Mouse (Mus musculus): ENCODE measurements around the gene Serpina16. TPM values are rescaled to one million over a fixed set of nuclear protein-coding genes. Genes with fewer than 3 reads are reported as not detected.

Gene Serpina16
- polyA plus RNA-seq, 1 experiment from 2014 or later = not detected

DNA sequence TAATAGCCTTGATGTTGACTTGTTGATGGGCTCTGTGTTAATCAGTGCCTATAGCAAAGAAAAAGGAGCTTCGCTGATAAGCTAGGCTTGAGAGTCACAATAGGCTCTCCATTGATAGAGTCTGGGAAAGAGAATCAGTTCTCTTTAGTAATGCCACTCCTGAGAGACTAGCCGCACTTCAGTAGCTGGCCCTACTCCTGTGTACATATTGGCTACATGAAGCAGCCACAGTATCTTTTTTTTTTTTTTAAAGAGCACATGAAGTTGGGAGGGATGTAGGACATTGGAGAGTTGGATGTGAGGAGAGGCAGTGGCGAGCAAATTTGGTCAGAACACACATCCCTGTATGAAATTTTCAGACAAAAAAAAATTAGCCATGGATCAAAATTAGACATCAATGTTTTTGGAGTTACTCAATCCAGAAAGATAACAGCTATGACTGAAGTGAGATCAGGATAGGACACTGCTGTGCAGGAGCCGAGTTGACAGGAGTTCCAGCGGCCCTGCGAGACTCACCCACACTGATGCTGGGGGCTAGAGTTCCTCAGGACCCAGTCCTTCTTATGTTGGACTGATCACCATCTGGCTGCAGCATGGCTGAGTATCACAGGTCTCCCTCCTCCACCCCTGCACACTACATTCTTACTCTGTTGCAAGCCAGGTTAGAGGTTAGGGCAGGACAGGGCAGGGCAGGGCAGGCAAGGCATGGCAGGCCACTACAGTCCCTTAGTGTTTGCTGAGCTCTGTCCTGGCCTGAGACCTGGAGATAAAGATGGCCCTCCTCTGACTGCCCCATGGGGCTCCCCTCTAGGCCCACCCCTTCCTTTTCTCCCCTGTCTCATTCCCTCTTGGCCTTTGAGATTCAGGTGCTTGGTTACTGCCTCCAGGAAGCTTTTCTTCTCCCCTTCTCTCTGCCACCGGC, 20.6 kb downstream of the Serpina16 start:
- Histone ChIP-seq H3K36me3 (no peaks in the 10 kb centered on the region), H3K27me3 (no peaks in the 10 kb centered on the region), H3K4me2 (no peak overlapping the region), H3K9ac (no peak overlapping the region), H3K27ac (replicated peaks) (no peak overlapping the region), H3K4me3 (no peak overlapping the region), H3K9me3 (no peaks in the 10 kb centered on the region), H3K4me1 (replicated peaks) (no peaks in the 10 kb centered on the region)
- 87% methylated on average over 7 of the region's 7 CpGs for WGBS
- ATAC-seq (ENCODE audit: low FRiP score, low read depth) = no peak

DNA sequence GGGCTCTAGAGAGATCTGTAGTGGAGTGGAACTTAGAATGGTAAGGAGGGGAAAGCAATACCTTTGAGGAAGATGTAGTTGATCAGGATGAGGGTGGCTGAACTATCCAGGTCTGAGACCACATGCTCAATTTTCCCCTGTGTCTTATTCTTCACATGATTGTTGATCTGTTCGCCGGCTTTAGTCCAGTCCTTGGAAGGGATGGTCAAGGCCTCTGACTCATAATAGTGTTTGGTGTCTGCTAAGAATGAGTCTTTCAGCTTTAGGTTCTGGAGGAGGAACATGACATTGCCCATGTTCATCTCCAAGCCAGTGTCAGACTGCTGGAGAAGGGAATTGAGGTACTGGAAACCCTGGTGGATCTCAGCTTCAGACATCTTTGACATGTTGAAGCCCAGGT, 22.1 kb downstream of the Serpina16 start:
- Histone ChIP-seq H3K9ac (no peak overlapping the region), H3K4me2 (no peak overlapping the region), H3K4me1 (replicated peaks) (no peaks in the 10 kb centered on the region), H3K4me3 (no peak overlapping the region), H3K27ac (replicated peaks) (no peak overlapping the region), H3K27me3 (no peaks in the 10 kb centered on the region), H3K36me3 (no peaks in the 10 kb centered on the region), H3K9me3 (no peaks in the 10 kb centered on the region)
- 91% methylated on average over 2 of the region's 2 CpGs for WGBS
- no peak for ATAC-seq (ENCODE audit: low FRiP score, low read depth)

DNA sequence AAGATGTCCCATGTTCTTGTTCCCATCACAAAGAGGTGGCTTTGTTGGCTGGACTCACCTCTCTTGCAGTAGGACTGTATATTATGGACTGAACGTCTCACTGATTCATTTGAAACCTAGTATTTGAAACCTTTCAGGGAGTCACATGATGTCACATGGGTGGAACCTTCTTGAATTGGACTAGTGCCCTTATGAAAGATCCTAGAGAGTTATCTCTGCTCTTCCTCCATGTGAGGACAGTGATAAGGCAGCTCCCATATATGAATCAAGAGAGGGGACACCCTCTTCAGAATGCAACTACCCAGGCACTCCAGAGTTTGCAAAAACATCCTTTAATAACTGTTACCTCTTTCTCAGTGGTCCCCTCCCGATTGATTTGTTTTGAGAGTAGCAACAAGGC, 29.6 kb downstream of the Serpina16 start:
- H3K9me3 ChIP-seq = no peaks in the 10 kb centered on the region
- no peak overlapping the region for H3K9ac ChIP-seq
- no peaks in the 10 kb centered on the region for H3K27me3 ChIP-seq
- no peaks in the 10 kb centered on the region for H3K36me3 ChIP-seq
- WGBS = 78% methylated on average over 2 of the region's 2 CpGs
- ATAC-seq (ENCODE audit: low FRiP score, low read depth) = no peak
- H3K4me3 ChIP-seq = no peak overlapping the region
- no peaks in the 10 kb centered on the region for H3K4me1 ChIP-seq (replicated peaks)
- H3K4me2 ChIP-seq = no peak overlapping the region
- H3K27ac ChIP-seq (replicated peaks) = no peak overlapping the region

DNA sequence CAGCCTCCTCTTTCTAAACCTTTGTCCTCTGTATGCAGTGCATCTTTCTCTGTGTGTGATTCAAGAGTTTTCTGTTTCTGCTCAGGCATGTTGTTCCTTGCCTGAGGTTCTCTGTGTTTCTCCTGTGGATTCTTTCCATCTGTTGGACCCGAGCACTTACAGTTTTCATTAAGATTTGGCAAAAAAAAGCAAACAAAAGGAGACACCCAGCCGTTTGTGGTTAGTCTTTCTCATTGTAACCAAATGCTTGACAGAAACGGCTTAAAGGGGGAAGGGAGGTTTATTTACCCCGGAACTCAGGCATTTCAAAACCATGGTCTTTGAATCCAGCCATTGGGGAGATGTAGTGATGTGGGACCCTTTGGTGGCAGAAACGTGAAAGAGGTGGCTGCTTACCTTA, 31.3 kb downstream of the Serpina16 start:
- 50% methylated on average over 5 of the region's 5 CpGs for WGBS
- Histone ChIP-seq H3K9me3 (no peaks in the 10 kb centered on the region), H3K36me3 (no peaks in the 10 kb centered on the region), H3K4me3 (no peak overlapping the region), H3K4me1 (replicated peaks) (no peaks in the 10 kb centered on the region), H3K4me2 (no peak overlapping the region), H3K27me3 (no peaks in the 10 kb centered on the region), H3K9ac (no peak overlapping the region), H3K27ac (replicated peaks) (no peak overlapping the region)
- ATAC-seq (ENCODE audit: low FRiP score, low read depth) = no peak

DNA sequence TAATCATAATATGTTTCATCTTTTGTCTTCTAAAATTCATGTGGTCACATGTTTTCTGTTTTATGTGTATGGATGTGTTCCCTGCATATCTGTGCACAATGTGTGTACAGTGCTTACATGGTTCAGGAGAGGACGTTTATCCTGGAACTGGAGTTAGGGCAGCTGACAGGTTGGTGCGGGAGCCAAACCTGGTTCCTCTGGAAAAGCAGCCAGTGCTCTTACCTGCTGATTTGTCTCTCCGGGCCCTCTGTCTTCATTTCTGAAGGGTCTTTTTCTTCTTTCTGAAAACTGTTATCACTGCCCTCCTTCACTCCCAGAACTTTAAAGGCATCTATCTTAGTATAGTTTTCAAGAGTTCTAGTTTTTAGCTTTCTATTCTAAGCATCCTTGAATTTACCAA, 32.1 kb downstream of the Serpina16 start:
- Histone ChIP-seq H3K4me3 (no peak overlapping the region), H3K36me3 (no peaks in the 10 kb centered on the region), H3K27ac (replicated peaks) (no peak overlapping the region), H3K9ac (no peak overlapping the region), H3K27me3 (no peaks in the 10 kb centered on the region), H3K4me1 (replicated peaks) (no peaks in the 10 kb centered on the region), H3K4me2 (no peak overlapping the region), H3K9me3 (no peaks in the 10 kb centered on the region)
- 86% methylated on average over 3 of the region's 3 CpGs for WGBS
- ATAC-seq (ENCODE audit: low FRiP score, low read depth) = no peak

DNA sequence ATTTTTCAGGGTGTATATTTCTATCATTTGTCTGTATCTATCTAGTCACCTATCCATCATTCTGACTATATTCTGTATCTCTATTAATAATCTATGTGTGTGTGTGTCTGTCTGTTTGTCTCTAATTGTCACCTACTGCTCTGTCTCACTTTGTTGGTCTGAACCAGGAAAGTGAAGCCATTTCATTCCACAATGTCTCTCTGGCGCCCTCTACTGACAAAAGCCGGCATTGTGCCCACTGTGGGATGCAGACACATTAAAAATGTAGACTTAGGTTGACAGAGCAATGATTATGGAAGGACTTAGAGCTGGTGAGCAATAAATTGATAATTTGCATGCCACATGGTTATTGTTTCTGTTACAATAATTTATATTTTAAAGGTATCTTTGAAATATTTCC, 32.6 kb downstream of the Serpina16 start:
- no peak overlapping the region for H3K4me3 ChIP-seq
- no peak overlapping the region for H3K27ac ChIP-seq (replicated peaks)
- H3K9me3 ChIP-seq = no peaks in the 10 kb centered on the region
- WGBS = 0% methylated on average over 2 of the region's 2 CpGs
- no peaks in the 10 kb centered on the region for H3K36me3 ChIP-seq
- H3K4me2 ChIP-seq = no peak overlapping the region
- peak; percentile 66; the same call in 1 of the 2 replicates for ATAC-seq (ENCODE audit: low FRiP score, low read depth)
- H3K27me3 ChIP-seq = no peaks in the 10 kb centered on the region
- H3K4me1 ChIP-seq (replicated peaks) = no peaks in the 10 kb centered on the region
- no peak overlapping the region for H3K9ac ChIP-seq

DNA sequence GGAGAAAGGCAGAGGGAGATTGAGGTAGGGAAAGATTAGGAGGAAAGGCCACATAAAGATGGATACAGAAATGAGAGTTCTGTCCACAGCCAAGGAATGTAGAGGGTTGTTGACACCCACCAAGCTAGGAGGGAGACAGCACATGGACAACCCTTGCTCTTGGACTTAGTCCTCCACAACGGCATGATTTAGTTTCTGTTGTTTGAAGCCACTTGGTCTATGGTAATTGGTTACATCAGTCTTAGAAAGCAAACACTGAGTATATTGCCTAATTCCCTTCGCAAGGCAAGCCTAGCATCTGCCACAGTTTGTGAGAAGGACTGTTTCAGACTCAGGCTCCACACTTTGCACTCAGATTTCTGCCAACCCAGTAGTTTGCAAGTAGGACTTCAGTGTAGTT, 40.1 kb downstream of the Serpina16 start:
- H3K36me3 ChIP-seq = no peaks in the 10 kb centered on the region
- H3K9me3 ChIP-seq = no peaks in the 10 kb centered on the region
- H3K4me1 ChIP-seq (replicated peaks) = no peaks in the 10 kb centered on the region
- no peak overlapping the region for H3K4me3 ChIP-seq
- H3K27ac ChIP-seq (replicated peaks) = no peak overlapping the region
- ATAC-seq (ENCODE audit: low FRiP score, low read depth) = no peak
- 91% methylated on average over 2 of the region's 2 CpGs for WGBS
- H3K9ac ChIP-seq = no peak overlapping the region
- no peak overlapping the region for H3K4me2 ChIP-seq
- no peaks in the 10 kb centered on the region for H3K27me3 ChIP-seq

DNA sequence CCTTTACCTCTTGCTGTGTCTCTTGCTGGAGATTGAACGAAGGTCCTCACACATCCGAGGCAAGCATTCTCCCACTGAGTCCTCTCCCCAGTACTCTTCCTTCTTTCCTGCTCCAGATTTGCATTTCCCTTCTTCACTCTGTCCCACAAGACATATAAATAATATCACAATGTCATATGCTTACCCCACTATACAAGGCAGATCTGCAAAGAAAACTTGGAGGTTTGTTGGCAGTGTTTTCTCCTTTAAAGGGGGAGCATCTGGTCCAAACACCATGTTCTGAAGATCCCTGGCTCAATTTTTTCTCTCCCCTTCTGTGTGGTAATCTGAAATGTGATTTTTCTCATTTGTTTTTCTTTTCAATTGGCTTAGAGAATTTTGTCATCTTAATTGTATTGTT, 41.5 kb downstream of the Serpina16 start:
- no peak for ATAC-seq (ENCODE audit: low FRiP score, low read depth)
- H3K36me3 ChIP-seq = no peaks in the 10 kb centered on the region
- no peaks in the 10 kb centered on the region for H3K9me3 ChIP-seq
- H3K9ac ChIP-seq = no peak overlapping the region
- H3K4me2 ChIP-seq = no peak overlapping the region
- whole genome bisulfite sequencing = 77% methylated on average over 2 of the region's 2 CpGs
- H3K27ac ChIP-seq (replicated peaks) = no peak overlapping the region
- no peaks in the 10 kb centered on the region for H3K4me1 ChIP-seq (replicated peaks)
- no peak overlapping the region for H3K4me3 ChIP-seq
- H3K27me3 ChIP-seq = no peaks in the 10 kb centered on the region

DNA sequence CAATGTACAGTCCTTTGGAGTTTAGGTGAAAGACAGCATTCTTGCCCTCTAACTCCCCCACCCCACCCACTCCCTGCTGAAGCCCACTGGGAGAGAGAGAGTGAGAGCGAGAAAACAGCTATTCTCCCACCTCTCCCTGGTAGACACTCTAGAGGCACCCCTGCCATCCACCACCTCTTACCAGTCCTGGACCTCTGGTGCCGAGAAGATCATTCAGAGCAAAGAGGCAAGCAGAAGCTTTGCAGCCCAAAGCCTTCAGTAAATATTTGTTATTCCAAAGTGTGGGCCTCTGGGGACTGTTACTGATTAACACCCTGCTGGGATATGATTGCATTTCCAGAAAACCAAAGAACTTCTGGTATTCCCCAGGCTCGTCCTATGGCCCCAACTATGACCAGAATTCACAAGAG, 44.7 kb downstream of the Serpina16 start, which contains the start of gene Serpina10:
Gene Serpina10, minus strand, starts transcription at position 242 of the 410 bp plus-strand sequence.
- no peaks in the 10 kb centered on the region for H3K4me1 ChIP-seq (replicated peaks)
- no peaks in the 10 kb centered on the region for H3K9me3 ChIP-seq
- H3K27me3 ChIP-seq = no peaks in the 10 kb centered on the region
- ATAC-seq (ENCODE audit: low FRiP score, low read depth) = no peak
- no peaks in the 10 kb centered on the region for H3K36me3 ChIP-seq
- WGBS = 72% methylated on average over 3 of the region's 3 CpGs
- H3K4me3 ChIP-seq = no peak within 1 kb of the TSS
- no peak within 1 kb of the TSS for H3K27ac ChIP-seq (replicated peaks)
- H3K4me2 ChIP-seq = no peak within 1 kb of the TSS
- no peak within 1 kb of the TSS for H3K9ac ChIP-seq

Other genes with a start within 250 kb of the Serpina16 start
- 14.4 and 18.4 TPM in 2 replicates for gene Ifi27, start 241.9 kb downstream of the Serpina16 start, polyA plus RNA-seq (2015; fragmentation: Nextera tagmentation; extraction: Ambion mirVana)
- 5.6 and 13.0 TPM in 2 replicates for gene Ifi27l2a, start 232.5 kb downstream of the Serpina16 start, polyA plus RNA-seq (2015; fragmentation: Nextera tagmentation; extraction: Ambion mirVana)
- gene Ifi27l2b, start 218.9 kb downstream of the Serpina16 start, polyA plus RNA-seq (2015; fragmentation: Nextera tagmentation; extraction: Ambion mirVana) = not detected in 2 replicates
- 2.8 and 2.9 TPM in 2 replicates for gene Ppp4r4, start 143.9 kb downstream of the Serpina16 start, polyA plus RNA-seq (2015; fragmentation: Nextera tagmentation; extraction: Ambion mirVana)
- gene Serpina10, start 44.7 kb downstream of the Serpina16 start, polyA plus RNA-seq (2015; fragmentation: Nextera tagmentation; extraction: Ambion mirVana) = 0.08 TPM in 1 of 2 replicates, not detected in the other
- 0.48 TPM in 1 of 2 replicates, not detected in the other for gene Serpina6, start 18.9 kb downstream of the Serpina16 start, polyA plus RNA-seq (2015; fragmentation: Nextera tagmentation; extraction: Ambion mirVana)
- not detected in 2 replicates for gene Serpina1f, start 19.4 kb upstream of the Serpina16 start, polyA plus RNA-seq (2015; fragmentation: Nextera tagmentation; extraction: Ambion mirVana)
- gene Serpina1d, start 97.5 kb upstream of the Serpina16 start, polyA plus RNA-seq (2015; fragmentation: Nextera tagmentation; extraction: Ambion mirVana) = 0.10 TPM in 1 of 2 replicates, not detected in the other
- gene Serpina1b, start 154.2 kb upstream of the Serpina16 start, polyA plus RNA-seq (2015; fragmentation: Nextera tagmentation; extraction: Ambion mirVana) = 1.5 TPM in 1 of 2 replicates, not detected in the other
- 0.80 TPM in 1 of 2 replicates, not detected in the other for gene Serpina1a, start 187.4 kb upstream of the Serpina16 start, polyA plus RNA-seq (2015; fragmentation: Nextera tagmentation; extraction: Ambion mirVana)
- gene Serpina1c, start 228.7 kb upstream of the Serpina16 start, polyA plus RNA-seq (2015; fragmentation: Nextera tagmentation; extraction: Ambion mirVana) = 0.19 TPM in 1 of 2 replicates, not detected in the other

Measured in hindbrain, embryonic 15.5 days (tissue).